Mouse (Mus musculus): ENCODE measurements around the gene Wwp2. TPM values are rescaled to one million over a fixed set of nuclear protein-coding genes. Genes with fewer than 3 reads are reported as not detected.

Gene Wwp2
- total RNA-seq, 2 experiments from 2014 or later: 53.9 to 57.8 TPM

DNA sequence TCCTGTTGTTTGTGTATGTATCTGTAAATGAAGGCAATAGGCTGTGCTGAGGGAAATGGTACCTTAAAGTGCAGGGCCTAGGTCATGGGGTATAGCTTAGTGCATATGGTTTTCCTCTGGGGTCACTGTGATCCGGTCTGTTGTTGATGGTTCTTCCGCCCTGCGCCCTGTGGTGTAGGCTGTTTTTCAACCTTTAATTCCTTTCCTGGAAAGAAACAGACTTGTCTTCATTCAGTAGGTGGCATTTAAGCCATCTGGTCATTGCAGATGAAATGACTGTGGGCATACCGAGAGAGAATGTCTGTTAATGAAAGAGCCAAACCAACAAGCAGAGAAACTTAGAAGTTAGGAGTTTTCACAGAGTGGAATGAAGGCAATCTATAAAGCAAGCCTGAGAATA is 69.1 kb downstream of the Wwp2 start:
- DNase-seq (ENCODE audit: low spot score in 2 of 2): no peak

DNA sequence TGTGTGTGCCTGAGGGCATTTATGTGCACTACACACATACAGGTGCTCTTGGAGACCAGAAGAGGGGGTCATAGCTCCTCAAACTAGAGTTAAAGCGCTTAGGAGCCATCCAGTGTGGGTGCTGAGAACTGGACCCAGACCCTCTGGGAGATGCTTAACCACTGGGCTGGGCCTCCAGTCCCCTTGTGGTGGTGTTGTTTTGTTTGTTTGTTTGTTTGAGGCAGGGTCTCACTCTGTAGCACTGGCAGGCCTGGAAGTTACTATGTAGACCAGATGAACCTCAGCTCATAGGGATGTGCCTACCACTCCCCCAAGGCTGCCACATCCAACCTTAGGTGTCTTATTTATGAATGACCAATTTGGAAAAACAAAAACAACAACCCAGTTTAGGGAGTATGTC is 70.9 kb downstream of the Wwp2 start:
- no peak for DNase-seq (ENCODE audit: low spot score in 2 of 2)

DNA sequence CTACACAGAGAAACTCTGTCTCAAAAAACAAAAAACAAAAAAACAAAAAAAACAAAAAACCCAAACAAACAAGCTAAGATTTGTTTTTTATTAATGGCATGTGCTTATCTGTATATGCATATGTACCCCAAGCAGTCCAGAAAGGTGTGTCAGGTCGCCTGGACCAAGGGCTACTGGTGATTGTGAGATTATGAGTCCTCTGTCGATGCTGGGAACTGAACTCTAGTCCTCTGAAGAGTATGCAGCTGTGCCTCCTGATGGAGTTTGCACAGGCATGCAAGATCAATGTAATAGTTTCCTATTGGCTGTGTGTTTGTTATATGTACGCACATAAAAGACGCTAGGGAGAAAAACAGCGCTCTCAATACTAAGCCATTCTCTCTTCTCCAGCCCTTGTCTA is 74.0 kb downstream of the Wwp2 start:
- no peak for DNase-seq (ENCODE audit: low spot score in 2 of 2)

DNA sequence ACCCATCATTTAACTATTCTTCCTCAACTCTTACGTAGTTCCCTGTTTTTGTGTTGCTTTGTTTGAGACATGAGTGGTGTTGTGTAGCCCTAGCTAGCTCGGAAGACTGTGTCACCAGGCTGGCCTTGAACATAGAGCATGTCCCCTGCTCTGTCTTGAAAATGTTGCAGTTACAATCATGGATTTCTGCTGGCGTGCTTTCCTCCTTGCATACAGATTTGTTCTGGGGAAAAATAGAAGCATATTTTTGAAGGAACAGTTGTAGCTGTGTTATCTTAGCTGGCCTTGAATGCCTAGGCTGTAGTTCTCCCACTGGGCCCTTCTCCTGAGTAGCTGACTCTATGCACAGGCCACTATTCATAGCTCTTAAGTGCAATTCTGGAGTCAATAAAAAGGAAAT is 74.6 kb downstream of the Wwp2 start:
- no peak for DNase-seq (ENCODE audit: low spot score in 2 of 2)

DNA sequence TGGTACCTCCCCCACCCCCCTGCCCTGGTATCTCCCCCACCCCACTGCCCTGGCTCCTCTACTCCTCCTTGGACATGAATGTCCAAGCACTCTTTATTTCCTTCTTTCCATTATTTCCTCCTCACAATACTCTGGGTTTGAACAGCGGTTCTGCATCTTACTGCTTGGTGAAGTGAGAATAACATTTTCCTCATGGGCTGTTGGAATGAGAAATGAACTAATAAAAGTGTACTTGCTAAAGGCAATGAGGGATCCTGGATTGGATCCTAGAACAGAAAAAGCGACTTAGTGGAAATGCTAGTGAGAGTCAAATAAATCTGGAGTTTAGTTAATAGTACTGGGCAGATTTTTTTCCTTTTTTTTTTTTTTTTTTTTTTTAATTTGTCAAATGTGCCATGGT is 77.1 kb downstream of the Wwp2 start:
- no peak for DNase-seq (ENCODE audit: low spot score in 2 of 2)

DNA sequence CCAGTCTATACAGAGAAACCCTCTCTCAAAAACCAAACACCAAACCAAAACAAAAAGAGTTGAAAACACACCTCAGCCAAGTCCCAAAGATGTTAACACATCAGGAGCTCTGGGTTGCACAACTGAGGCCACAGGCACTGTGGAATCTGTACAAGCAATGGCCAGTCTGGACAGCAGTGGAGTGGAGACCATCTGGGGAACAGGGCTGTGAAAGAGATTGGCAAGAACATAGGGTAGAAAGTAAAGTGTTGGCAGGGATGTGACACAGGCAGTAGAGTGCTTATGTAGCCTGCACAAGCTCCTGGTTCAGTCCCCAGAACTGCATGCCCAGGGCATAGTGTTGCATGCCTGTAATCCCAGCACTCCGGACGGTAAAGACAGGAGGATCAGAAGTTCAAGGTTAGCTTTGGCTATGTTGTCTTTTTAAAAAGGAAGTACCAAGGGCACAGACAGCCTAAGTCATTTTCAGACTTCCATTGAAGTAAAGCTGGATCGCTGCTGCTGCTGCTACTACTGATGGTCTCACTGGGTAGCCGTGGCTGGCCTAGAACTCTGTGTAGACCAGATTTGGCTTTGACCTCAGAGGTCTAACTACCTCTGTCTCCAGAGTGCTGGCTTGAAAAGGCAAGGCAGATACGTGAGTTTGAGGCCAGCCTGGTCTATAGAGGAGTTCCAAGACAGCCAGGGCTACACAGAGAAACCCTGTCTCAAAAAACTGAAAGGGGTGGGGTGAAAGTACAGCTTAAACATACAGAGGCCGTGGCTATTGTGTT is 79.0 kb downstream of the Wwp2 start:
- DNase-seq (ENCODE audit: low spot score in 2 of 2): no peak

DNA sequence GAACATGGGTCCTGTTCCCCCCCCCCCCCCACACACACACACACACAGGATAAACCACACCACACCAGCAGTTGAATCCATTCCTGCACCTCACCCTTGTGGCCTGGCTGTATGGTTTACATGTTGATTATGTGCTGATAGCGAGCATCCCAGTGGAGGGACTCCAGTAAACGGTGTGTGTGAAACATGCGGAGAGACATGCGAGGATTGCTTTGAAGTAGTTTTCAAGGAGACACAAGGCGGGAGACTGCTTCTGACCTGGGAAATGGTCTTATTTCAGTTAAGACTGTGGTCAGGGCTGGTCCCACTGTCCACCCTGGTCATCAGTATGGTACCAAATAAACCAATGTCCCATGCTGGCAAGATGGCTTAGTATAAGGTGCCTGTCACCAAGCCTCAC is 82.6 kb downstream of the Wwp2 start:
- no peak for DNase-seq (ENCODE audit: low spot score in 2 of 2)

DNA sequence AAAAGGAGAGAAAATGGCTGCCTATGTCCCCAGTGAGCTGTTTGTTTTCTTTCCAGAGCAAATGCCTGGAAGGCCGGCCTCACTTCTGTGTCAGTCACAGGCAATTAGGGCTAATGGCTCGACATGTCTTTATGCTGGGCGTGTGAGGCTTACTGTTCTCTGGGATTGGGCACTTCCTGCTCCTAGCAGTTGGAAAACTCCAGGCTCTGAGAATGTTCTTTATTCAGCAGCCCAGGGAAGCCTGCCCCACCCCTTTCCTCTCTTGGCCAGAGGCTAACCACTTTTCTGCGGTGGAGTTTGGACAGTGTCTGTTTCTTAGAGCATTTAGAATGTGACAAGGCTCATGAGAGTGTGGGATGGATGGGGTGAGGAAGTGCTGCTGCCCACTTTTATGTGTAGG is 83.7 kb downstream of the Wwp2 start:
- no peak for DNase-seq (ENCODE audit: low spot score in 2 of 2)

DNA sequence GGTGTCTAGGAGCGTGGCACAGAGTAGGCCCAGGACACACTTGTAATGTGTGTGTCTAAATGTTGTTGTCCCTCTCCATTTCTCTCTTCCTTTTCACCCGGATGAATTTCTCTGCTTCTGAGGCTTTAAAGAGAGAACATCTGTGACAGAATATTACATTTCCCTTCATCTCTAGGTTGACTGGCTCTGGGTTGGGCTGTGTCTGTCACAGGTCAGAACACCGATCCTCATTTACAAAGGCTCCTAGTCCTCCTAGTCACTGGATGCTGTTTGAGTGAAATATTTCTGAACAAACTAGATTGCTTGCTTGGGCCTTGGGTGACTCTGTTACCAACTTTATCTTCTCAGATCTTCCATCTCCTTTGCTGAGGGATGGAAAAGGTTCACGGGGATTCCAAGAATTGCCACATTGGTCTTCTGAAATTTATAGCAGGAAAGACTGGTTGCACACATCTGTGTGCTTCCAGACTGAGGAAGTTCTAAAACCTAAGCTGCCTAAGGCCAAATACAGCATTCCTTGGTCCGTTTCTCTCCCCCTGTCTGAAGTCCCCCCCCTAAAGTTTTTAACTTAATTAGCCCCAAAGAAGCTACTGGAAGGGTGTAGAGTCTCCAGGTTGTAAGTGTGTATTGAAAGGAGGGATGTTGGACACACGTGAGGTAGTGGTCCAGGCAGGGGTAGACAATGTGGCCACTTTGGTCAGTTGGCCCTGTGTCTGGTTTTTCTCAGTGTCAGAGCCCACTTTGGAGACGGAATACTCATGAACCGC is 85.8 kb downstream of the Wwp2 start:
- DNase-seq (ENCODE audit: low spot score in 2 of 2): no peak

DNA sequence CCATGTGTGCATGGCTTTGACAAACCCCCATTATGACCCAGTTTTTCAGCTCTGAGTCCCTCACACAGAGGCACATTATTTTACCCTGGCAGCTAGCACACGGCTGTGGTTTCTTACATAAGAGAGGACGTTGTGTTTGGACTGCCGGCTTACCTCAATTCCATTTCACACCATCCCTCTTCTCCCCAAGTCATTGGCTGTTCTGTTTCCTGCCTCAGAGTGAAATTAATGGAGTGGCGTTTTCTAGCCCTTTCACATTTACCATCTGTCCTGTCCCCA is 86.3 kb downstream of the Wwp2 start:
- no peak for DNase-seq (ENCODE audit: low spot score in 2 of 2)

DNA sequence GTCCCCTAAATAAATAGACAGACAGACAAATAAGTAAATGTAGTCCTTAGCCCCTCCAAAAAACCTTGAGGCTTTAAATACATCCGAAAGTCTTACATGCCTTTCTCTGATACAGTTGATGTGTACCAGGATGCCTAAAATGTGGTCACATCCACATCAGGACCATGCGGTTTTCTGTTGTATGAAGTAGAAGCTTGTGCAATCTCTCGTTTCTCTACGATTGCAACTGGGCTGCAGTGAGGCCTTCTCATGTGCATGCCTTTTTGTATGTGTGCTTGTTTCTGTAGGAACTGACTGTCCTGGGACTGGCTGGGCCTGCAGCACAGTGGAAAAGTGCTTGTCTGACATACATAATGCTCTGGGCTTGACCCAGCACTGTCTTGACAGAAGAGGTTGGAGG is 88.4 kb downstream of the Wwp2 start:
- DNase-seq (ENCODE audit: low spot score in 2 of 2): no peak

DNA sequence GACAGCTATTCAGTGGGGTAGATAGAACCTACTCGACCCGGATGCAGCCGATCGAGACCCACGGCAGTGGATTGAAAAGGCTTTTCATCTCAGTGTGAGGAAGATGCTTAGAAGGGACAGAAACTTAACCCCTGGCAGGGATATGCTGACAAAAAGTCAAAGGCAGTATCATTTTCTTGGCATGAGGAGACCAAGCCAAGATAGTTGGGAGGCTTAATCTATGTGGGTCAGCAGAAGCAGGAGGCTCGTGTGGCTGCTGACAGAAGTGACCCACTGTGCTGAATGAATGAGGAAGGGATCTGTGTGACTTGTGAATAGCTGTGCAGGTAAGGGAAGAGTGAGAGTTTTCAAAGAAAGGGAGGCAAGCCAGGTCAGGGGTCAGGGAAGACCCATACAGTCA is 92.6 kb downstream of the Wwp2 start:
- DNase-seq (ENCODE audit: low spot score in 2 of 2): no peak

DNA sequence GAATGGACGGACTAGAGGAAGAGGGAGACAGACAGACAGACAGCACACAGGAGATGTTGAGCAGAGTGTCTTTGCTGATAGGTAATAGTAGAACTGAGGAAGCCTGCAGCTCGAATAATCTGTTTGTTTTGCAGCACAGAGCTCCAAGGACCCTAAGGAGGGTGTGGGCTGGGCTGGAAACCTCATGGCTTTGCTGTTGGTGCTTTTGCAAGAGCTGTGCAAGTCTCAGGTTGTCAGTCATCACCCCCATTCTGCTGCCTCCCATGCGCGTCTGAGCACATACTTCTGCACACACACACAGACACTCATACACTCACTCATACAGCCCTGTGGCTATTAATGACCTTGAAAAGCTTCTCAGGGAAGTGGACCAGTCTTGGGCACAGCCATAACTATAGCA is 101.3 kb downstream of the Wwp2 start:
- DNase-seq (ENCODE audit: low spot score in 2 of 2): no peak

DNA sequence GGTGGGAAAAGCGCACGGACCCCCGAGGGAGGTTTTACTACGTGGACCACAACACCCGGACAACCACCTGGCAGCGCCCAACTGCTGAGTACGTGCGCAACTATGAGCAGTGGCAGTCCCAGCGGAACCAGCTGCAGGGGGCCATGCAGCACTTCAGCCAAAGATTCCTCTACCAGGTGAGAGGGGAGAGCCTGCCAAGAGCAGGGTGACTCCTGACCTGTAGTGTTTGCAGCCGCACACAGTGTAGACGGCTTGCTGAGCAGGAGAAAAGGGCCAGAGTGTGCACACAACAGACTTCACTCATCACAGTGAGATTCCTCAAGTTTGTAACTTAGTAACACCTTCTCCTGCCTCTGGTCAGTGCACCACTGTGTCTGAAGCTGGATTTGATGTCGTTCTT is 104.5 kb downstream of the Wwp2 start:
- no peak for DNase-seq (ENCODE audit: low spot score in 2 of 2)

DNA sequence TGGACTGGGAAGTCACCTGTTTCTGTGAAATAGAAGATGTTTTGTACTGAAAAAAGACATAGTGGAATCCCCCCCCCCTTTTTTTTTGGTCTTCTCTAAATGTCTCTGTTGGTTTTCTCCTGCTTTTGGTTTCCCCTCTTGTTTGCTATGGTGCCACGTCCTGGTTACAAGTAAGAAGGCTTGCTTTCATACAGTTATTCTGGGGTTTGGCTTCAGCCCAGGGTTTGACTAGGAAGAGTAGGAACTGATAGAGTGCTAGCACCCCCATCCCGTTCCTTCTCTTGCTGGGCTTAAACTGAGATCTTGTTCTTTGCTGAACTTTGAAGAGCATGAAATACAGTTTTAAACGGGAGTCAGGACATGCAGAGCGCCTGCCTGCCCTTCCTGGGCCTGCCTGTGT is 105.2 kb downstream of the Wwp2 start:
- DNase-seq (ENCODE audit: low spot score in 2 of 2): no peak

DNA sequence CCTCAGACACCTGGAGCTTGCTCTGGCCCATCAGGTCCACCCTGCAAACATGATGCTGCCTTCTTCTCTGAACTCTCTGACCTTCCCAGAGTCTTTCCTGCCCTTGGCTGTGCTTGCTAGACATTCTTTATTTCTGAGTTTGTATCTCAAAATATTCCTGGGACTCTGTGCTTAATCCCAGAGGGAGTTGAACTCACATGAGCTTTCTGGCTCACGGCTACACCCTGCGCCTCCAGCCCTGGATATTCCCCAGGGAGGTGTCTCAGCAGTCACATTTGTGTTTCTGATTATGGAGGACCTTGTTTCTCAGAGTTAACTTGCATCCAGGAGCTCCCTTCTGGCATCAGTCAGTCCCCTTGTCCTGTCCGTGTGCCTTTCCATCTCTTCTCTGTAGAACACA is 106.0 kb downstream of the Wwp2 start:
- DNase-seq (ENCODE audit: low spot score in 2 of 2): no peak

DNA sequence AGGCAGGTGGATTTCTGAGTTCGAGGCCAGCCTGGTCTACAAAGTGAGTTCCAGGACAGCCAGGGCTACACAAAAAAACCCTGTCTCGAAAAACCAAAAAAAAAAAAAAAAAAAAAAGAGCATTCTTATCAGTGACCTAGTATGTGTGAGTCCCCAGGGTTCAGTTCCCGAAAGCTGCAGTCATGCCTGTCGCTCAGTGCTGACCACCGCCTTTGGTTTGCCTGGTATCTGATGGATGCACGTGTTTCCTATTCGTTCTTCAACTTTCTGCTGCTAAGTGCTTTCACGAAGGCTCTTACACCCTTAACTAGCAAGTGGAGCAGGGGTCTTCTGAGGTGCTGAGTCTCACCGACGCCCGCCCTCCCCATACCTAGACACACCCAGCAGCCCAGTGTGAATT is 107.5 kb downstream of the Wwp2 start:
- no peak for DNase-seq (ENCODE audit: low spot score in 2 of 2)

DNA sequence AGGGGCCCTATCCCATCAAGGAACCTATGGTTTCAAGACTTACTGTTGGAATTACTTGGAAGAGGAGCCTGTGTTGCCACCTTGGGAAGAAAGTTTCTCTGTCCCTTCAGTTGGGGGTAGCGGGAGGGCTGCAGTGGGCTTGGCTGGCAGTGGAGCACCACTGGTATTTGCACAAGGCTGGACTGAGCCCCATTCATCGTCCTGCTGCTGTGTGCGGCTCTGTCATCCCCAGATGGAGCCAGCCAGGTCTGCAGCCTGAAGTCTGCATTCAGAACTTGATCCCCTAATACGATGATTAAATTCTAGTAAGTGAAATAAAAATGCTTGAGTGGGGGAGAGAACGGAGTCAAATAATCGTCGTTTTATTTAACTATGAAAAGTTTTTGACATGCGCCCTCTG is 108.0 kb downstream of the Wwp2 start:
- no peak for DNase-seq (ENCODE audit: low spot score in 2 of 2)

DNA sequence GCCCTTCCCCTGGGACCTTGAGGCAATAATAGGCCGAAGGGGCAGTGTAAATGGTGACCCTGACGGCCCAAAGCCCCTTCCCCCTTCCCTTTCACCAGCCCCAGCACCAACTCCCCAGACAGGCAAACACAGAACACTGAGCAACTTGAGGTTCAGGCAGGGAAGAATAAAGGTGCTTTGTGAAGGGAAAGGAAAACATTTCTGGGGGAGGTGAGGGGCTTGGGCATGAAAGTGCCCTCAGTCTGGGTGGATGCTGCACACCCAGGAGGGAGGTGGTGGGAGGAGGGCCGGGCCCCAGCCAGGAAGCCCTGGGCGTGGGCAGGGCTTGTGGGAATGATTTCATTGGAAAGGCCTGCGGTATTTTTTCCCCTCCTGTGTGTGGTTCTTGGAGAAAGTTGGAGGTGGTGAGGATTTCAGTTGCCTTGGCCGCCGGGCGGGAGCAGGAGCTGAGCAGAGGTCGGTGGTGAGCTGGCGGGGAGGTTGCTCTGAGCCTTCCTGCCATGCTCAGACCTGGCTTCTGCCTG is 108.5 kb downstream of the Wwp2 start:
- DNase-seq (ENCODE audit: low spot score in 2 of 2): no peak

DNA sequence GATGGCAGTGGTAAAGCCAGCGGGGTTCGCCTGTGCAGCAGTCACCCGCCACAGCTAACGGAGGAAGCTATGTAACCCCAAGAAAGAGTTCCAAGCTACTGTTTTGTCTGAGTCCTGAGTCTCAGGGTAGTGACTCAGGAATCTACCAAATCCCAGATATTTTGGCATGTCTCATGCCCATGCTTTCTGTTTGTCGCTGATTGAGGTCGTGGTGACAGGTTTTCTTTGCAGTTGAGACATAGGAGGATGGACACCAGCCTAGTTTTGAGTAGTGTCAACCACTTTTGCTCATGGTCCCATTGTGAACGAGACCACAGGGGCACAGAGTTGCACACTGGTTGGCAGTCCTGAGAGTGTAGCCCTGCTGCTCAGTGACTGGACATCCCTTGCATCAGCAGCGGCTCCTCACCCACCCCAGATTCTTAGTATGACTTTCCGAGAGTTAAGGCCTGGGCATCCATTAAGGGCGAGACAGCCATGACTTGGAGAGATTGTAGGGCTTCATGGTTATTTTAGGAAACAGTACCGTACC is 109.5 kb downstream of the Wwp2 start:
- DNase-seq (ENCODE audit: low spot score in 2 of 2): no peak

DNA sequence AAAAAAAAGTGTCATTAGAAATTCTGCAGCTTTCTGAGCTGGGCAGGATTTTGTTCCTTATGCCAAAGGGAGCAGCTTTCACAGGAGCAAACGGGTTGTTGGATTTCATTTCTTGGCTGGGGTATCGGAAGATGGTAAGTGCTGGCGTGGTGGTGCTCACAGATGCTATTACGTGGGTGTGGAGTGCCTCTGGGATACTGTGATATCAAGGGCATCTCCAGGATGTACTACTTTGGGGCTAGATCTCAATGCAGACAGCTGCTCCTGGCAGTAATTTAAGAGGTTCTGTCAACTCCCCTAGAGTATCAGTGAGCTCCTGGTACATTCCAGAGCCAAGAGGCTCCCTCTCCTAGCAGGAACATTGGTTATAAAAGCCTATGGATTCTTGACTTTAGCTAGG is 110.0 kb downstream of the Wwp2 start:
- no peak for DNase-seq (ENCODE audit: low spot score in 2 of 2)

DNA sequence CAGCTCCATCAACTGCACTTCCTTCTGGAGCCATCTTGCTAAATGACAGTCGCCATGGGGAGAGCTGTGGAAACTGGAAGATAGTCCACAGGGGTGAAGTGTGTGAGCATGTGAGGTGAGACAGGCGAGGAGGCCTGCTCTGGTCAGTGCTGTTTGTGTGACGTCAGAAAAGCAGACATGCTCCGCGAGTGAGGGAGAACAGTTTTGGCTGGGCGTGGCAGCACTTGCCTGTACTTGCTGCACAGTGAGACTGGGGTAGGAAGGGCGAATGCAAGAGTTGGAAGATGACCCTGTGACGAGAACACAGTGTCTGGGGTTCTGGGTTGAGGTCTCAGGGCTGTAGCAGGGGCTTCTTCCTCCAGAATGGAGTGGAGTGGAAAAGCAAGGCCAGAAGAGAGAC is 110.7 kb downstream of the Wwp2 start:
- DNase-seq (ENCODE audit: low spot score in 2 of 2): no peak

DNA sequence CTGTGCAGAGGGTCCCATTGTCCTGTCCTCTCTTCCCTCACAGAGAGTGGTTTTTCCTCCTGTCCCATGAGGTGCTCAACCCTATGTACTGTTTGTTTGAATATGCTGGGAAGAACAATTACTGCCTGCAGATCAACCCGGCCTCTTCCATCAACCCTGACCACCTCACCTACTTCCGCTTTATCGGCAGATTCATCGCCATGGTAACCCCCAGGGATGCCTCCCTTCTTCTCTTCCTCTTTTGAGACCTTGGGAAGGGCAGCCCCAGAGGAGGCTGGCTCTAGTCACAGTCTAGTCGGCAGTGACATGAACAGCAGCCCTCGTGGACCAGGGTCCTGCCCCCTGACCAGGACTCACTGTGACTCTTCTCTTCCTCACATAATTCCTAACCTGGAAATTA is 116.1 kb downstream of the Wwp2 start:
- DNase-seq (ENCODE audit: low spot score in 2 of 2): no peak

All from adrenal gland, postnatal 4 days (tissue).